Mouse (Mus musculus) layer of hippocampus, postnatal 10 days (tissue): ENCODE results near the gene Brd9. TPM values are rescaled to one million over a fixed set of nuclear protein-coding genes. Genes with fewer than 3 reads are reported as not detected.

Source experiments
- DNase-seq, 2 experiments: peaks; one replicate each; pipeline ENCODE4 v3.0.0; 2021; ENCODE audit warnings: low spot score in 2 of 2
- long read RNA-seq: library from polyadenylated mRNA; stranded (forward); transcript quantifications from one replicate; pipeline ENCODE4 v2.0.0, GENCODE M21; 2023
- total RNA-seq, 2 experiments: library from RNA; stranded (reverse); gene quantifications; 2 replicates each; pipeline ENCODE4 v1.2.3; 2021

Gene Brd9
- 100 to 1,000 TPM; 113 to 120 TPM for total RNA-seq
- long read RNA-seq, full-length matches to known transcripts = 26 of 70 reads
- long read RNA-seq, partial matches to known transcripts = 16 of 70 reads
- long read RNA-seq, other reads (novel, unspliced or antisense) = 28 of 70 reads

- DNase-seq = peak; percentile 93 to 94
These were observed at the start of gene Brd9, which contains the start of gene Trip13 for GRCm38 (mm10) chr13:73937321-73938176. Brd9 (plus strand) TSS chr13:73937811. Trip13 (minus strand) TSS chr13:73937784.

GRCm38 (mm10) chr13:73892493-73893178 lies 45.0 kb upstream of the Brd9 start:
- DNase-seq = no peak

GRCm38 (mm10) chr13:73897561-73897960 lies 40.0 kb upstream of the Brd9 start:
- no peak for DNase-seq

GRCm38 (mm10) chr13:73907136-73907535 lies 30.5 kb upstream of the Brd9 start:
- DNase-seq = no peak

GRCm38 (mm10) chr13:73907683-73908412 lies 29.8 kb upstream of the Brd9 start:
- DNase-seq = peak; percentile 65 to 73

- DNase-seq = no peak
These were observed 24.5 kb upstream of the Brd9 start for GRCm38 (mm10) chr13:73913066-73913465.

- DNase-seq = no peak
These were observed 5.4 kb upstream of the Brd9 start for GRCm38 (mm10) chr13:73932201-73932600.

GRCm38 (mm10) chr13:73936938-73937320 lies 682 bp upstream of the Brd9 start:
- DNase-seq = no peak

- DNase-seq = no peak
These were observed 558 bp downstream of the Brd9 start for GRCm38 (mm10) chr13:73938177-73938560.

- no peak for DNase-seq
These were observed 1.5 kb downstream of the Brd9 start for GRCm38 (mm10) chr13:73939101-73939500.

GRCm38 (mm10) chr13:73944606-73945005 lies 7.0 kb downstream of the Brd9 start:
- no peak for DNase-seq

GRCm38 (mm10) chr13:73953551-73954130 lies 16.0 kb downstream of the Brd9 start:
- DNase-seq = no peak

GRCm38 (mm10) chr13:73954666-73955065 lies 17.1 kb downstream of the Brd9 start:
- DNase-seq = no peak

GRCm38 (mm10) chr13:73955531-73955930 lies 17.9 kb downstream of the Brd9 start:
- DNase-seq = no peak

GRCm38 (mm10) chr13:73960117-73960652 lies 22.6 kb downstream of the Brd9 start:
- DNase-seq = no peak

- no peak for DNase-seq
These were observed 23.6 kb downstream of the Brd9 start for GRCm38 (mm10) chr13:73961177-73961576.

- DNase-seq = no peak
These were observed 25.9 kb downstream of the Brd9 start, which contains the start of gene Zdhhc11 for GRCm38 (mm10) chr13:73963551-73963950. Zdhhc11 (plus strand) TSS chr13:73963851.

- DNase-seq = peak; percentile 71 to 78
These were observed 33.2 kb downstream of the Brd9 start for GRCm38 (mm10) chr13:73970545-73971448.

- no peak for DNase-seq
These were observed 36.9 kb downstream of the Brd9 start for GRCm38 (mm10) chr13:73974523-73974922.

GRCm38 (mm10) chr13:73976935-73977334 lies 39.3 kb downstream of the Brd9 start:
- DNase-seq = no peak
